Mouse (Mus musculus) spleen, postnatal 10 days (tissue): ENCODE data around the gene Ap5b1.

Source experiments
- DNase-seq, 2 experiments: peaks; one replicate each; pipeline ENCODE4 v3.0.0; 2021 to 2022; ENCODE audit warnings: low spot score in 2 of 2

Gene Ap5b1

DNA sequence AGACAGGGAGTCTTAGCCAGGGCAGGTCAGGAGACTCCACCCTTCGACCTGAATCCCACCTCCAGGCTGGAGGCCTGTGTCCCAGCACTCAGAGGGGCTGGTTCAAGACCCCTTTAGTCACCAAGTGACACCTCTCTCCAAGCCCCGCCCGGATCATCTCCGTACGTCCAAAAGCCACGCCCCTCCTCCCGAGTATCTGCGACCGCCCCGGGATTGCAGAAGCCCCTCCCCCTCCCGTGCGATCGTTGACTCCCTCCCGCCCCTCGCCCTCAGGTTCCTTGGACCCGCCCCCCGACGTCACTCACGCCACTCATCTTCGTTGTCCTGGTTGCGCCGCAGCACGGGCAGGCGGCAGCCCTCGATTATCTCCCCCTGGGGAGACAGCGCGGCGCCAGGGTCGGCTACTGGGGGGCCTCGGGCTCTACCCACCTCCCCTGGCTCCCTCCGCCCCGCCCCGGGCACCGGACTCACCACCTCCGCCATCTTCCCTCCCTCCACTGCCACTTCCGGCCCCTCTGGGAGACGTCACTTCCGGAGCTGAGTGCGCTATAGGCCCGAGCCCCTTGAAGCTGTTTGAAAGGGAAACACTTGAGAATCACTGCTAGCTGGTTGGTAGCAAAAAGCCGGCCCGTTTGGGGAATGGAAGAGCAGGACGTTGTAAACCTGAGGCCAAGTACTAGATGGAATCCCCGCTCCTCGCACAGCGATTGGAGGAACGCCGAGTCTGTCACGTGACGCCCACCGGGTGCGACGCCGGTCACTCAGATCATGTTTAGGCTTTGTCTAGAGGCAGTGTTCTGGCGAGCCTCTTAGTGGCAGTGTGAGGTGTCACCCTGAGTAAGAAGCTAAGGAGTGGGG, 42.0 kb downstream of the Ap5b1 start, which contains the start of gene Kat5:
TSS of gene Kat5 (minus strand) at position 691 of the 858 bp plus-strand sequence.
- peak; percentile 91 to 96 for DNase-seq

DNA sequence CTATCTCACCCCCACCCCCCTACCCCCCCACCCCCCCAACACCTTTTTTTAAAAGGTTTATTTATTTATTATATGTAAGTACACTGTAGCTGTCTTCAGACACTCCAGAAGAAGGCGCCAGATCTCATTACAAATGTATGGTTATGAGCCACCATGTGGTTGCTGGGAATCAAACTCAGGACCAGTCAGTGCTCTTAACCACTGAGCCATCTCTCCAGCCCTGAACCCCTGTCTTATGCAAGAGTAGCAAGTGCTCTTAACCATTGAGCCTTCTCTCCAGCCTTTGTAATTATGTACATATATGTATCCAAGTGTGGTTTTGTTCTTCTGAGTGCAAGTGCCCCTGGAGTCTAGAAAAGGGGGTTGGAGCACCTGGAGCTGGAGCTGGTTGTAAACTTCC, 44.1 kb downstream of the Ap5b1 start:
- peak in 1 of 2 experiments; percentile 44 for DNase-seq

DNA sequence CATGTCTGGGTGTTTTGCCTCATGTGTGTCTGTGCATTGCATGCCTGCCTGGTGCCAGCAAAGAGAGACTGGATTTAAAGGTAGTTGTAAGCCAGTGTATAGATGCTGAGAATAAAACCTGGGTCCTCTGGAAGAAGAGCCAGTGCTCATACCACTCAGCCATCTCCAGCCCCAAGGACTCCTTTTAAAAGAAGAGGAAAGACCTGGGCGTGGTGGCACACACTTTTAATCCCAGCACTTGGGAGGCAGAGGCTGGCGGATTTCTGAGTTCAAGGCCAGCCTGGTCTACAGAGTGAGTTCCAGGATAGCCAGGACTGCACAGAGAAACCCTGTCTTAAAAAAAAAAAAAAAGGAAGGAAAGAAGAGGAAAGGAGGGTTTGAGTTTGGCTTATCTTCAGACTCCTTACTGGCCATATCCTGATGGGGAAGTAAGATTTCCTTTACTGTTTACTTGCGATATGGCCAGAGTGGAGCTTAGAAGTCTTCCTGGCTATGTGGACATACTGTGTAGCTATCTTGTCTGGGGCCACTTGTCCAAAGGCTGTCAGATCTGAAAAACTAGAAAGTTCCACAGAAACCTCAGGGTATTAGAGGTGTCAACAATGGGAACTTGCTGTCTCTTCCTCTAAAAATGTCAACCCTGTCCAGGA, 45.1 kb downstream of the Ap5b1 start:
- no peak for DNase-seq

DNA sequence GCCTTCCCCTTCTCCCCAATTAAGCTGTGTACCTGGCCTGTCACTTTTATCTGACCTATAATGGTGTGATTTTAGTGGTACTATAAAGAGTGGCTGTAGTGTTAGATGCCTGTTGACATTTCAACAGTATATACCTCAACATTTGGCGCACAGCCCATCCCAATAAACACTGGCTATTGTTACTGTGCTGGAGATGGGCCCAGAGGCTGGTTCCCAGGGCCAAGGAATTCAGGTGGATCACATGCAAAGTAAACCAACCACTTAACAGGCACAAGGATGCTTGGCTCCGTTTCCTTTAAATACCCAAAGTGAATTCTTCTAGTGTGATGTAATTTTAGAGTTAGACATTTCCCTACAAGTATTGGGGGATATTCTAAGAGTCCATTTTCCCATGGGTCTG, 47.1 kb downstream of the Ap5b1 start:
- DNase-seq: no peak

DNA sequence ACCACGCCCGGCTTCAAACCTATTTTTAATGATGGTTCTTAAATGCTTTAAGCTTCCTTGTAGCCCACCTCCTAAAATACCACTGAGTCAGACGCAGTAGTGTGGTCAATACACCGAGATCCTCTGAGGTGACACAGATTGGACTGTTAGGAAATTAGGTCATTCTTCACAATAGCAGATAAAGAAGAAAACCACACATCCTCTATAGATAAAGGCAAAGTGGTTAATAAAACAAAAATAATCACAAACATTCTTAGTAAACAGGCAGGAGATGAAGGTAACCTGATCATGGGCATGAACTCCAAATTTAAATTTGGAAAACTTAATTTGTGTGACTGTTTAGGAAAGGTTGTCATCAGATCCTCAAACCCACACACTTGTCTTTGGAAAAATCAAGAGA, 52.2 kb downstream of the Ap5b1 start:
- DNase-seq: no peak
